ENCODE assay signal across 15 mouse cellular contexts in genomic region chr16:10668991-10669703, GRCm38 (mm10).
A peak's percentile ranks its signal among the peaks of the same experiment; 100 is the strongest.
DNase-seq lines count a peak whose midpoint lies in the region; ATAC-seq and TF ChIP-seq lines count a peak whose summit lies in the region.
"Had no signal": no experiment of that assay in that cellular context is flagged by ENCODE, and none has a peak within 500 bp of the region (broad histone marks: within the 10 kb centered on the region; RNA-seq: fewer than 3 reads in every experiment).

No protein-coding gene starts in this region.

- H3K36me3 ChIP-seq in heart, embryonic 15.5 days = no peaks in the 10 kb centered on the region
- no peaks in the 10 kb centered on the region for H3K36me3 ChIP-seq in CH12.LX (replicated peaks in 1 of 2; ENCODE audit: control insufficient read depth in 1 of 2, insufficient read depth in 1 of 2, low read length in 1 of 2)
- H3K36me3 ChIP-seq in limb, embryonic 15.5 days = no peaks in the 10 kb centered on the region
- H3K36me3 ChIP-seq: embryonic facial prominence, embryonic 13.5 days; intestine, embryonic 15.5 days had no signal

- H3K79me2 ChIP-seq in CH12.LX (replicated peaks; ENCODE audit: control insufficient read depth, extremely low read depth, insufficient read depth, poor library complexity, severe bottlenecking) = no peaks in the 10 kb centered on the region

- in situ Hi-C loops in CH12.LX (cut with MboI; ENCODE audit: low pct_ligation_motif_present, low pct_unique_long_range_greater_than_20kb, low sequenced_read_pairs) = loop anchor here (5.0 kb wide), 1 partner anchor 118 kb away; the partner anchor contains the start of genes Socs1 and Tnp2

- no peak overlapping the region for H3K4me2 ChIP-seq in heart, embryonic 15.5 days
- H3K4me2 ChIP-seq in CH12.LX (ENCODE audit: insufficient read depth, low read depth, poor library complexity, severe bottlenecking) = 0 out of 2 replicates have a peak overlapping the region, but pooled peaks have one; percentile 7
- no peak overlapping the region for H3K4me2 ChIP-seq in limb, embryonic 15.5 days
- H3K4me2 ChIP-seq: embryonic facial prominence, embryonic 13.5 days; intestine, embryonic 15.5 days; lung, embryonic 14.5 days had no signal

- no peak for TF ChIP-seq RAD21 in CH12.LX (IDR thresholded peaks at IDR 0.05; ENCODE audit: low read depth, low read length)

- peaks cover 53% of the 10 kb centered on the region for H3K4me1 ChIP-seq in heart, embryonic 15.5 days (replicated peaks)
- peaks cover 30 to 67% of the 10 kb centered on the region in 2 experiments for H3K4me1 ChIP-seq in CH12.LX (ENCODE audit: control insufficient read depth in 1 of 2, insufficient read depth in 2 of 2)
- H3K4me1 ChIP-seq in limb, embryonic 15.5 days = peaks cover 18% of the 10 kb centered on the region

- no peak for TF ChIP-seq POLR2A in CH12.LX (IDR thresholded peaks at IDR 0.05; ENCODE audit: low read depth, low read length)

- TF ChIP-seq CTCF in CH12.LX (conservative IDR thresholded peaks at IDR 0.05 in 1 of 2, IDR thresholded peaks at IDR 0.05 in 1 of 2; ENCODE audit: low read depth in 2 of 2, low read length in 2 of 2) = no peak

- WGBS in heart, embryonic 15.5 days = 55% methylated on average over 7 of the region's 7 CpGs
- WGBS in limb, embryonic 15.5 days = 77% methylated on average over 7 of the region's 7 CpGs

- 0 out of 2 replicates have a peak overlapping the region, but pooled peaks have one; percentile 20 for H3K27ac ChIP-seq in heart, embryonic 15.5 days
- H3K27ac ChIP-seq in CH12.LX (ENCODE audit: insufficient read depth, low read depth) = peak overlapping the region; percentile 67
- H3K27ac ChIP-seq in limb, embryonic 15.5 days = peak overlapping the region; percentile 33; the same call in 1 of the 2 replicates
- H3K27ac ChIP-seq: embryonic facial prominence, embryonic 13.5 days; intestine, embryonic 15.5 days; macrophage had no signal

- peak; percentile 65 to 83 for DNase-seq in adrenal gland, adult (ENCODE audit: inconsistent age in 2 of 2, low spot score in 1 of 2)
- no peak for DNase-seq in adrenal gland, postnatal 10 days
- no peak for DNase-seq in heart, postnatal 4 days
- peak; percentile 64 for DNase-seq in CH12.LX (ENCODE audit: extremely low read depth)
- no peak for DNase-seq in right cerebral cortex, postnatal 14 days
- no peak for DNase-seq in frontal cortex, postnatal 10 days (ENCODE audit: low spot score in 2 of 2)
- DNase-seq: cerebellum, adult 8-10 months; right cerebral cortex, postnatal 25 days had no signal

- H3K9ac ChIP-seq in heart, embryonic 15.5 days = no peak overlapping the region
- peak overlapping the region; percentile 16; the same call in 1 of the 2 replicates for H3K9ac ChIP-seq in CH12.LX (ENCODE audit: insufficient read depth, low read depth)
- no peak overlapping the region for H3K9ac ChIP-seq in limb, embryonic 15.5 days
- H3K9ac ChIP-seq: intestine, embryonic 15.5 days; lung, embryonic 14.5 days had no signal

- no peaks in the 10 kb centered on the region for H3K27me3 ChIP-seq in heart, embryonic 15.5 days
- no peaks in the 10 kb centered on the region for H3K27me3 ChIP-seq in CH12.LX (replicated peaks)
- no peaks in the 10 kb centered on the region for H3K27me3 ChIP-seq in limb, embryonic 15.5 days
- H3K27me3 ChIP-seq: embryonic facial prominence, embryonic 13.5 days; intestine, embryonic 15.5 days had no signal

- no peaks in the 10 kb centered on the region for H3K9me3 ChIP-seq in heart, embryonic 15.5 days (replicated peaks)
- no peaks in the 10 kb centered on the region for H3K9me3 ChIP-seq in CH12.LX (replicated peaks; ENCODE audit: low read length)
- H3K9me3 ChIP-seq in limb, embryonic 15.5 days = no peaks in the 10 kb centered on the region
- H3K9me3 ChIP-seq: embryonic facial prominence, embryonic 13.5 days; intestine, embryonic 15.5 days had no signal

- dilution Hi-C loops in CH12.LX (cut with MboI; ENCODE audit: extremely low pct_ligation_motif_present, extremely low pct_unique_long_range_greater_than_20kb, low sequenced_read_pairs) = no loop called here

- no peak overlapping the region for H3K4me3 ChIP-seq in heart, embryonic 15.5 days
- no peak overlapping the region for H3K4me3 ChIP-seq in CH12.LX (replicated peaks in 1 of 3; ENCODE audit: low read depth in 2 of 3, low read length in 2 of 3, poor library complexity in 1 of 3)
- H3K4me3 ChIP-seq in limb, embryonic 15.5 days = no peak overlapping the region
- H3K4me3 ChIP-seq: embryonic facial prominence, embryonic 13.5 days; intestine, embryonic 15.5 days had no signal

- ATAC-seq in heart, embryonic 15.5 days (replicated peaks; ENCODE audit: insufficient number of reproducible peaks, insufficient read depth, low FRiP score, low read depth) = no peak
- no peak for ATAC-seq in limb, embryonic 15.5 days (ENCODE audit: insufficient number of reproducible peaks, low FRiP score, low TSS enrichment, low read depth)
- ATAC-seq: intestine, embryonic 15.5 days; midbrain, embryonic 16.5 days had no signal

- TF ChIP-seq EP300 in CH12.LX (IDR thresholded peaks at IDR 0.05; ENCODE audit: low read length) = peak; percentile 83

TF ChIP-seq in CH12.LX, 34 proteins besides CTCF, POLR2A, EP300 and RAD21:
- TF ChIP-seq ZC3H11A (IDR thresholded peaks at IDR 0.05; ENCODE audit: low read depth, low read length) = no peak
- peak; percentile 48; the same call in 1 of the 2 replicates for TF ChIP-seq MAFK (IDR thresholded peaks at IDR 0.05; ENCODE audit: insufficient replicate concordance, low read length)
- no peak for TF ChIP-seq SMC3 (IDR thresholded peaks at IDR 0.05; ENCODE audit: low read depth, low read length)
- peak; percentile 95 for TF ChIP-seq JUND (conservative IDR thresholded peaks at IDR 0.05; ENCODE audit: low read depth, low read length)
- 0 out of 2 replicates have a peak, but pooled peaks have one; percentile 15 for TF ChIP-seq NELFE (IDR thresholded peaks at IDR 0.05; ENCODE audit: low read depth, low read length)
- TF ChIP-seq ZMIZ1 (IDR thresholded peaks at IDR 0.05; ENCODE audit: low read depth, low read length) = no peak
- TF ChIP-seq MEF2A (IDR thresholded peaks at IDR 0.05; ENCODE audit: borderline replicate concordance, low read depth, low read length) = no peak
- TF ChIP-seq USF2 (conservative IDR thresholded peaks at IDR 0.05; ENCODE audit: low read depth, low read length) = no peak
- 0 out of 2 replicates have a peak, but pooled peaks have one; percentile 1 for TF ChIP-seq MXI1 (IDR thresholded peaks at IDR 0.05; ENCODE audit: low read depth, low read length)
- TF ChIP-seq ZNF384 (IDR thresholded peaks at IDR 0.05; ENCODE audit: low read depth, low read length) = peak; percentile 96
- TF ChIP-seq NRF1 (IDR thresholded peaks at IDR 0.05; ENCODE audit: low read depth, low read length) = no peak
- TF ChIP-seq RCOR1 (conservative IDR thresholded peaks at IDR 0.05; ENCODE audit: low read depth, low read length) = no peak; the same call in 1 of the 2 replicates
- TF ChIP-seq SIN3A (IDR thresholded peaks at IDR 0.05; ENCODE audit: low read length) = no peak; the same call in 1 of the 2 replicates
- no peak for TF ChIP-seq MYC (IDR thresholded peaks at IDR 0.05; ENCODE audit: low read depth, low read length)
- no peak for TF ChIP-seq ELF1 (IDR thresholded peaks at IDR 0.05; ENCODE audit: low read depth, low read length)
- no peak for TF ChIP-seq CHD2 (IDR thresholded peaks at IDR 0.05; ENCODE audit: low read length)
- TF ChIP-seq MAX (IDR thresholded peaks at IDR 0.05; ENCODE audit: low read length) = no peak
- TF ChIP-seq ETS1 (conservative IDR thresholded peaks at IDR 0.05; ENCODE audit: low read depth, low read length) = peak; percentile 77; the same call in 1 of the 2 replicates
- TF ChIP-seq JUN (IDR thresholded peaks at IDR 0.05; ENCODE audit: insufficient read depth, low read depth, low read length) = peak; percentile 97
- peak; percentile 19; the same call in 1 of the 2 replicates for TF ChIP-seq TCF12 (IDR thresholded peaks at IDR 0.05; ENCODE audit: low read depth, low read length)

Comparison
In these comparisons a context has a peak if more than half of its experiments do, and no peak if none do; other contexts are left out.
1. DNase-seq: peak in adrenal gland, adult (2 of 2) and CH12.LX (single experiment); none in adrenal gland, postnatal 10 days (single experiment), heart, postnatal 4 days (single experiment), right cerebral cortex, postnatal 14 days (single experiment) and frontal cortex, postnatal 10 days (0 of 2).
2. Peak in every context shown above with its lines, with median percentiles within 50 percentile points of each other: H3K27ac ChIP-seq.